Mouse (Mus musculus) common myeloid progenitor, adult 5-6 weeks (primary cell): Measurements from ENCODE around the gene Adamts4. TPM values are rescaled to one million over a fixed set of nuclear protein-coding genes. Genes with fewer than 3 reads are reported as not detected.

ENCODE experiments used
- ATAC-seq: replicated peaks from 2 replicates; pipeline ENCODE4 v1.8.0; 2016; ENCODE audit warnings: low read depth, mild to moderate bottlenecking, moderate TSS enrichment, inconsistent platforms; ENCODE audit not compliant: poor library complexity, severe bottlenecking
- total RNA-seq: library from RNA; stranded (forward); fragments of 200-1000, 187-1606 nt; gene quantifications from 2 replicates; pipeline ENCODE4 v1.2.3, GENCODE M21; 2017

Adamts4 gene
- total RNA-seq = not detected in 2 replicates

DNA sequence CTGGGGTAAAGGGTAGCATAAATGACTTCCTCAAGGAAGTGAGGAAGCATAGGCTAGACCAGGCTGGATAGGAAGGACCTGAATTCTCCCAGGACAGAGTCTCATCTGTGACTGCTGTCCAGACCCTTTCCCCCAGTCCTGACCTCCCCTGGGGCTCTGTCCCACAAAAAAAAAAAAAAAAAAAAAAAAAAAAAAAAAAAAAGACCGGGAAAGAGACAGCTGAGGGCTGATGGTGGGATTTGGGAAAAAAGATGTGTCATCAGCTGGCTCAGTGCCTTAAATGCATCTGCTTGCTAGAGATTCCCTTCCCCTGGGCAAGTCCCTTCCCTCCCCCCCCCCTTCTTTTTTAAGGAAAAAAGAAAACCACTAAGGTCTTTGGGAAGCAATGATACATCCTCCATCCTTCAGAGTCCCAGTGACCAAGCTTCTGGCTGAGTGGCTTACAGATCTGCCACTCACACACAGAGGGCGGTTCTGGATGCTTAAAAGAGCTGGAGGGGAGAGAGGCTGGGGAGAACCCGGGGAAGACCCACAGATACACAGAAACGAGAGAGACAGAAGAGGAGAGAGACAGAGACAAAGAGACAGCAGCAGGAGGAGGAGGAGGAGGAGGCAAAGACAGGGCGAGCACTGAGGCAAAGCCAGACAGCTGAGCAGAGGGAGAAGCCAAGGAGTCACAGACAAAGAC is at the start of gene Adamts4:
Adamts4 (plus strand) TSS at position 509 of the 688 bp plus-strand sequence.
- ATAC-seq = no peak

DNA sequence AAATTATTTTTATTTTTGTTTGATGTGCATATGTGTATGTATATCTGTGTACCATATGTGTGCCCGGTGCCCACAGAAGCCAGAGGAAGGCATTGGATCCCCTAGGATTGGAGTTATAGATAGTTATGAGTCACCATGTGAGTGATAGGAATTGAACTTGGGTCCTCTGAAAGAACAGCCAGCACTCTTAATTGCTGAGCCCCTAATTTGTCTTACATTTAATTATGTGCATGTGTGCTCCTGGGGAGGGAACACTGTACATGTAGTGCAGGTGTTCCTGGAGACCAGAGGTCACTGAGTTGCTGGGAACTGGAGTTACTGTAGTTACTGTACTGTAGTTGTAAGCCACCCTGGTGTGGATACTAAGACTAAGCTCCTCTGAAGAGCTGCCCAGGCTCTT is 49.5 kb upstream of the Adamts4 start:
- no peak for ATAC-seq

DNA sequence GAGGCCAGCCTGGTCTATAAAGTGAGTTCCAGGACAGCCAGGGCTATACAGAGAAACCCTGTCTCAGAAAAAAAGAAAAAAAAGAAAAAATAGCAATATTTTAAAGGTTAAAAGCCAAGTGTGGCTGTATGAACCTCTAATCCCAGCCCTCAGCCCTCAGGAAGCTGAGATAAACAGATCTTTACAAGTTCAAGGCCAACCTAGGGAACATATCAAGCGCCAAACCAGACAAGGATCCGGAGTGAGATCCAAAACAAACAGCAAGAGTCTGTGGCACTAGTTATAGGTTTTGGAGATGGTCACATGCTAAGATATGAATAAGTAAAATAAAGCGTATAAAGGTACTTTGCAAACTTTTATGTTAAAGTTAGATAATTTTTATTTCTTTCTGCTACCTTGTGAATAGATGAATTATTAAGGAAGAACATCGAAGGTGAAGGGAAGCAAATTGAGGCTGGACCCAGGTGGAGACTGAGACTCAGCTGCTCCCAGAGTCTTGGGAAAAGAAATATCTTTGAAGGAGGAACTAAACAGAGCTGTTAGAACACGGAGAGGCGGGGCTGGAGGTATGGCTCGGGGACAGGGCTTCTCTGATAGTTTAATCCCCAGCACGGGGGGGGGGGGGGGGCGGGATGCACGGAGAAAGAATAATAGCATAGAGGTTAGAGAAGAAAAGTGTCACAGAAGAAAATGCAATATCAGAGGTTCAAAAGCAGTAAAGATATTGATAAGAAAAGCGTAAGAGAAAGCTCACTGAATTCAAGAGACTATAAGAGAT is 46.6 kb upstream of the Adamts4 start:
- ATAC-seq = no peak

DNA sequence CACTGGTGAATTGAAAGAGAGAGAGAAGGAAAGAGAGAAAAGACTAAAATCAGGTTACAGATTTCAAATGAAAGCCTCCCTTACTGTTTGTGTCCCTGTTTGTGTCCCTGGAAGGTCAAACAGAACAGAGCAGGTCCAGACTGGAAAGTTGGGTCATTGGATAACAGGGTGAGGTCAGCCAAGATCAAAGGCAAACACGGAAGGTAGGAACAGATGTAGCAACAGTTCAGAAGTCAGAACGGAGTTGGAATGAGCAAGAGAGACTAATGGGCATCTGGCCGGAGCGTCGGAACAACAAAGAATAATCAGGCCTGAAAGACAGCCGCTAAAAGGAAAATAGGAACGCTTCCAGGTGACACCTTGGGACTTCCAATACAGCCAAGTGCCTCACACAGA is 46.0 kb upstream of the Adamts4 start:
- ATAC-seq = no peak

DNA sequence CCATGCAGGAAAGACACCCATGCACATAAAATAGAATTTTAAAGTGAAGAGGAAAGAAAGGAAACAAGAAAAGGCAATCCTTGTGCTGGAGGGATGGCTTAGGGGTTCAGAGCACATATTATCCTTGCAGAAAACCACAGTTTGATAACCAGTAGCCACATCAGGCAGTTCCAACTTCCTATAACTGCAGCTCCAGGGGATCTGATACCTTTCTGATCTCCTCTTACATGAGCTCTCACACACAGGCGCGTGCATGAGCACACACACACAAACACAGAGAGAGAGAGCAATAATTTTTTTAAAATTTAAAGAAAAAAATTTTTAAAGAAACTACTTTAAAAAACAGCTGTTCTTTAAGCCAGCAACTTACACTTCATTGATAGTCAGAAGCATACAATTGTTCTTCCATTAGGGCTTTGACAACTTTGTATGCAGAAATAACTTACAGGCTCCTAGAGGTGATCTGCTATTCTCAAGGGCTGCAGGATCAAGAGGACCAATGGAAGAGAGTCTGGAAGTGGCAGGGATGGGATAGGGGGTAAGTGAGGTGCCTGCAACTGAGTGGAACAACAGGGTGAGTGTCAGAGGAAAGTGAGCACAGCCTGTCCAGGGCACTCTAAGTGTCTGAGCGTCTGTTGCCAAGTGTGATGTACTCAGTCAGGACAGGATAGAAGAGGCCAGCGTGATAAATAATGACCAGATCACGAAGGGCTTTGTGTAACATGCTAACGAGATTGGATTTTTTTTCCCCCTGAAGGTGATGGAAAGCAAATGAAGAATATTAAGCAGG is 44.3 kb upstream of the Adamts4 start:
- peak; percentile 67 for ATAC-seq

DNA sequence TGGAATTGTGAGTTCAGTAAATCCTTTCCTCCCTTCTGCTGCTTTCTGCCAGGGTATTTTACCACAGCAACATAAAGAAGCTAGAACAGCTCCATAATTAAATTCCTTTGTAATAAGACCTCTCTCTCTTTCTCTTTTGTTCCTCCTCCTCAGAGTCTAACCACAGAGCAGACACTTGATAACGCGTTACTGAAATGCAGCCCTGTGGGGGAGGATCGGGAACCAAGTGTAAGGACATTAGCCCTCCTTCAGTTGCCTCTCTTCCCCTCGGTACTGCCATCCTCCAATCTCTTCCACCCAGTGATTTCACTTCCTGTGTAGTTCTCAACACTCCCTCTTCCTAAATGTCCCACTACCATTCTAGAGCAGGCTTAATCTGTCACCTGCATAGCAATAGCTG is 40.8 kb upstream of the Adamts4 start:
- ATAC-seq = peak; percentile 56

DNA sequence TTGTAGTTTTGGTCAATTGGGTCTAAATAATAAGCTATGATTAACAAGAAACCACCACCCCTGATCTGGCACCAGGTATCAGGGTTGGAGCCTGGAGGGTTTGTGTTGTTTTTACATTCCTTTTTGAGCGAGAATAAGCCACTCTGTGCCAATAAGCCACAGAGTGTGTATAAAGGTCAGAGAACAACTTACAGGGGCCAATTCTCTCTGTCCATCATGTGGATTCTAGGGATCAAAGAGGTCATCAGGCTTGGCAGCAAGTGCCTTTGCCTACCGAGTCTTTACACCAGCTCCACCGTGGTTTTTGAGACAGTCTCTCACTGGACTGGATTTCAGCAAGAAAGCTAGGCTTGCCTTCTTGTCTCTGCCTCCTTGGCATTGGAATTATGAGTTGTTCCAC is 37.4 kb upstream of the Adamts4 start:
- no peak for ATAC-seq

DNA sequence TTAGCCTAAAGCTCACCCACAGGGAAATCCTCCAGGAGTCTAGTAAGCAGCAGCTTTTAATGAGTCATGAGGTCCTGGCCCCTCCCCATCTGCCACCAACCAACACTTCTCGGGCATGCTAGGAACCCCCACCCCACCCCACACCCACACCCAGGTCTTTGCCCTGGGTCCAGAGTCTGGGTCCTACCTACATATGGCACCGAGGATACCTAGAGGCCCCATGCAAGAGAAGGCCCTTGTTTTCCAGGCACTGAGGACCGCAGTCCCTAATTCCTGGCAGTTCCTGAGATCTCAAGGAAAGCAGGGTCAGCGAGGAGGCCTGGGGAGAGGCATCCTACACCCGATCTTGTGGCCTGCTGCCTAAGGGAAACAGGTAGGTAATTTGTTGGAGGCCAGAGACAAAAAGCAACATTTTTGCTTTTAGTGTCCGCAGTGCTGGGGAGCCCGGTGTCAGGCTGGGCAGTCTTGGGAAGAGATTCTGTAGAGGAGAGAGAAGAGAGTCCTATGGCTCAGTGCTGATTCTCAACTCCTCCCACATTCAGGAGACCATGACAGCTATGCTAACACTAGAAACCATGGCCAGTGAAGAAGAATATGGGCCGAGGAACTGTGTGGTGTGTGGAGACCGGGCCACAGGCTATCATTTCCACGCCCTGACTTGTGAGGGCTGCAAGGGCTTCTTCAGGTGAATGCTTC is 36.3 kb upstream of the Adamts4 start, which contains the start of gene Nr1i3:
Nr1i3 (plus strand) TSS at position 170 of the 696 bp plus-strand sequence.
- no peak for ATAC-seq

DNA sequence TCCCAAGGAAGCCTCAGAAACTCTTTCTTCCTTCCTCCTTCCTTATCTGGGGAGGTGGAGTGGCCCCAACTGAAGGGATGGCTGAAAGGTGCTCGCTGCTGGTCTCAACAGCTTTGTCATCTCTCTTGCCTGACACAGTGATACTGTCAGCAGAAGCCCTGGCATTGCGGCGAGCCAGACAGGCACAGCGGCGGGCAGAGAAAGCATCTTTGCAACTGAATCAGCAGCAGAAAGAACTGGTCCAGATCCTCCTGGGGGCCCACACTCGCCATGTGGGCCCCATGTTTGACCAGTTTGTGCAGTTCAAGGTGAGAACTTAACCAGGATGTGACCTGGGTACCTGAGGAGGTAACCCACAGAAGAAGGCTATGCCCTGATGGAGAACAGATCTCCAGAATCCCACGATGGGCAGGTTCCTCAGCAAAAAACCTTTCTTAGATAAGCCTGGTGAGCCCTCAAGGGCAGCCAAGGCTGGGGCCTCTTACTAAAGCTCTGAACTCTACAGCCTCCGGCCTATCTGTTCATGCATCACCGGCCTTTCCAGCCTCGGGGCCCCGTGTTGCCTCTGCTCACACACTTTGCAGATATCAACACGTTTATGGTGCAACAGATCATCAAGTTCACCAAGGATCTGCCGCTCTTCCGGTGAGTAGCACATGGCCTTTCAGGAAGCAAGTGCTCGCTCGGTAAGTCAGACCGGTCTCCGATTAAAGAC is 33.8 kb upstream of the Adamts4 start:
- ATAC-seq = no peak

DNA sequence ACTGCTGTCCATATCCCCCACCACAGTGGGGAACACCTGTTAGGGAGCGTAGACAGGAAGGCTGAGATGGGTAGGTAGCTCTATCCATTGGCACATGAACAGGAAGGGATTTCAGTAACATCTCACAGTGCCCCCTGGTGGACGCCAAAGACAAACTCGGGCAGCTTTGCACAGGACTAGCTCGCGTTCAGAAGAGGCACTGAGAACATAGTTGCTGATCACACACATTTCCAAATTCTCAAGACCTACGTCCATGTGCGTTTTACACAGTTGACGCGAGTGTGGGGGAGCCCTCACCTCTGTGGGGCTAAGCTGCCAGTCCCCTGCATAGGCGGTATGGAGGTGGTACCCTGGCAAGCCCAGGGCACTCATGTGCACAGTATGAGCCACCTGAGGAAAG is 29.4 kb upstream of the Adamts4 start:
- peak; percentile 13; the same call in 1 of the 2 replicates for ATAC-seq

DNA sequence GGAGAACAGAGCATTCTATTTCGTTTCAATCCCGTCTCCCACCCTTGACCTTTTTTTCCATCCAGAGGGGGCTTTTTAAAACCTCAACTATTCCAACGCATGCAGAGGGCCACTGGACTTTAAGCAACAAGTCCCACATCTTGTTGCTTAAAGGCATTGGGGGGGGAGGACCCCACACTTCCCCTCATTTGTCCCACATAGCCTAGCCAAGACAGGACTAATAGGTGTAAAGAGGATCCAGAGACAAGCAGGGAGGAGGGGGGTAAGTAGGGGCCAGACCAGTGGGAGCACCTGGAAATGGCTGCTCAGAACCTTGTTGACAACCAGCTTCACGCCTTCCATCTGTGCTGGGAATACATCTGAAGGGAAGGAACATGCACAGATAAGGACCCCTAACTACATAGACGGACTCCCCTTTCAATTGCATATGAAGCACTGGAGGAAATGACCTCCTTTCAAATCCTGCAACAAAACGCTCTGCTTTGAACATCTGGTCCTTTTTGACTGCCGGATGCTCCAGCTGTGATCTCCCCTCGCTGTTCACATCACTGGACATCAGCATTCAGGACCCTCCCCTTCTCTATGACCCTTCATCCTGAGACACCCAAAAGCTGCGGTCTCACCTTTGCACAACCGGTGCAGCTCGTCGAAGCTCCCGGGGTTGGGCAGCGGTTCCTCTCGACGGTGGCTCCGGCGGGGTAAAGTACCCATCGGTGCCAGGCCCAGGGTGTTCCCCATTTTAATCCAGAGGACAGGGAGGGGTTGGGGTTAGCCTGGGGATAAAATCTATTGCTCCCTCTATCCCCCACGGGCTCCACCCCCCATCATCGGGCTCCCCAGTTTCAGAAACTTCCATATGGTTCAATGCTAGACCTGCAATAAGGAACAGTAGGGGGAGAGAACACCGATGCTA is 28.7 kb upstream of the Adamts4 start:
- no peak for ATAC-seq

DNA sequence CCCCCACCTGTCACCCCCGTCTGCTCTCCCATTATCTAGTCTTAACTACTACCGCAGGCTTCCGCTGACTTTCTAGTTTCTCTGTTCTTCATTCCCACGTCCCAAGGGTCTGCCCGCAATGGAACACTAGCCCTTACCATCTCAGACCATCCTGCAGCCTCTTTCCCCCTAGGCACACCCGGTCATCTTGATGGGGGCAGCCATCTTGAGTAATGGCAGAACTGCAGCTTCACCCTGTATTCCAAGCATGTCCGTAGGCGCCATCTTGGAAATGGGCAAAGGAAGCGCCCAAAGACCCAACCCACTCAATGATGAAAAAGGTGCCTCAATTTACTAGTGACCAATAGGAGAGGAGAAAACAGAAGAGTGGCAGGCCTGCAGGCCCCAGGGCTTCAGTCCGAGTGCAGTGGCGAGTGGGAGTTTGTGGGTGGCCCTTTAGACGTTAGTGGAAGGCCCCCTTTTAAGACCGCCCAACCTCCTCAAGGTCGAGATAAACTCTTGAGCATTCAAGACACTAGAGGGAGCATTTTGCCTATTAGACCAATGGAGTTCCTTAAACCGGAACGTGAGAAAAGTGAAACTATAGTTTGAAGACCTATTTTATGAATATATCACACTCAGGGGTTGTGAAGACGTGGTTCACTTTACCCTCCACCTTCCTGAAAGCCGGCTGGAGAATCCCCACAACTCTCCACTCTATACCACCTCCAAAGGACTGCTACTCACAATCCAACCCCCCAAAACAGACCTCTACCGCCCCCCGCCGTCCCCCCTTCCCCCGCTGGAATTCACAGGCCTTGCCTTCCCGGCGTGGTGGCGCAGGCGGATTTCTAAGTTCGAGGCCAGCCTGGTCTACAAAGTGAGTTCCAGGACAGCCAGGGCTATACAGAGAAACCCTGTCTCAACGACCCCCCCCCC is 27.7 kb upstream of the Adamts4 start, which contains the start of gene Tomm40l:
Tomm40l (minus strand) TSS at position 277 of the 918 bp plus-strand sequence.
- peak; percentile 96 for ATAC-seq

DNA sequence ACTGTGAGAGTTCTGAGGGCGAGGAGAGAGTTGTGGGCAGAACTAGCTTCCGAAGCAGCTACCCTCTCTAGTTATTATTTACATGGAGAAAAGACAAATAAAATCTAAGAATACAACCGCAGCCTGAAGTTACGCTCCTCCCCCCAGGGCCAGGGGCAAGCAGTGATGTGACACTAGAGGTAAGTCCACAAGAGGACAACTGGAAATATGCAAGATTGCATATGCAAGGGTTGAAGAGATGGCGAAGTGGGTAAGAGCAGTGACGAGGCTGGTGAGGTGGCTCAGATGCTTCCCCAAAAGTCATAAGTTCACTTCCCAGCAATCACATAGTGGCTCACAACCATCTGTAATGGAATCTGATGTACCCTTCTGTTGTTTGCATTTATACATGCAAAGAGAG is 27.1 kb upstream of the Adamts4 start:
- no peak for ATAC-seq

DNA sequence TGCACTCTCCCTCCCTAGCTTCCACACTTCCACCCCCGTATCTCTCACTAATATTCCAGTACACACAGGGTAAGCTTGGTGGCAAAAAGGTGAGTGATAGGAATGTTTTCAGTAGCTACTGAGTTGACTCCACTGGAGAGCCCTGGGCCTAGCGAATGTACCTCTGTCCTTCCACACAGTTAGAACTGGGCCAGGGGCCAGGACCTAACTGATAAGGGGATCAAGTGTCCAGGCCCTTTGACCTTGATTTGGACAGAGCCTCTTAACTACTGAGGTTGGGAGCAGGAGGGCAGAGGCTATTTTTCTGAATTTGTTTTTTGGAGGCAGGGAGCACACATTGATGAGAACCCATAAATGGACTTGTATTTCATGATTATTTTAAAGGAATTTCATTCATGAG is 26.4 kb upstream of the Adamts4 start:
- ATAC-seq = no peak

DNA sequence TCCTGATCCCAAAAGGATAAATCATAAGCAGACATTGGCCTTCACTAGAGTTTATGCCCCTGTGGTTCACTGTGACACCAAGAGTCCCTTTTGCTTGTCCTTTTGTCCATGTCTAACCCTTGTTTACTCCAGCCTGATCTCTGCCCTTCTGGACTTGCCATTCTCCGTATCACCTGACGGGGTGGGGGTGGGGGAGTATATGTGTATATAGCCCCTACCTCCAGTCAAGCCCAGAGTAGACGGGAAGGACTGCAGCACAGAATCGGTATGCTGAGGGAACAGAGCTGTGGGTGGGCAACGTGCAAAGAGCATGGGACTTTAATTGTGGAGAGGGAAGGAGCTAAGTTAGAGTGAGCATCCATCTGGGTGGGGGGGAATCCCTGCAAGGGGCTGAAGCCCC is 25.4 kb upstream of the Adamts4 start, which contains the start of gene Apoa2:
Apoa2 (plus strand) TSS at position 198 of the 400 bp plus-strand sequence.
- ATAC-seq = no peak

DNA sequence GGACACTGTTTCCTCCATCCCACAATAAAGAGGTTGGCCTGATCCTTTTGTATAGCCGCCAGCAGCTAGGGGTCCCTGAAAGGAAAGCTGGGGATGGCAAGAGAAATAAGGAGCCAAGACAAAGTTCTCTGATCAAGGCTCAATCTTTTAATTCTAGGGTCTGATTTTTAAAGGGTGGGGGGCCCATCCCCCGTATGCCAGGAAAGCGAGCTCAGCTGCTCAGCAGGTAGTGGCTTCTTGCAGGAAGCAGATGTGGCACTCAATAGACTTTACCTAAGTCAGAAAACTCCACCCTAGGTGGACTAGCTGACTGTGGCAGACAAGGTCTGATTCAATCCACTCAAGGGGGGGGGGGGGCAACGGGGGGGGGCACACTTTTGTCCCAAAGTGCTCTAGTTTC is 23.4 kb upstream of the Adamts4 start:
- ATAC-seq = no peak

DNA sequence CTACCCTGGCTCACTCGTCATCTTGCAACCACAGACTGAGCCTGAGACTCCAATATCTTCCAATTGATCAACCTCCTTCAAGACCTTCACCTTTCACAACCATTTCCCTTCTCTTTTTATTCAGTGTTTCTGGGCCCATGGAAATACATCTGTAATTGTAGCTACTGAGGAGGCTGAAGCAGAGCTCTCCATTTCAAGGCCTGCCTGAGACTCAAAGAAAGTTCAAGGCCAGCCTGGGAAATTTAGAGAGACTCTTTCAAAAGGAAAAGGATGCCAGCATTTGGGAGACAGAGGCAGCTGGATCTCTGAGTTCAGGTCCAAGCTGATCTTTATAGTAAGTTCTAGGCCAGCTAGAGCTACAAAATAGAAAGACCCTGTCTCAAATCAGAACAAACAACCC is 22.3 kb upstream of the Adamts4 start:
- no peak for ATAC-seq
